Mouse (Mus musculus): ENCODE measurements around the gene Grin1.

- no peak for TF ChIP-seq CTCF (IDR thresholded peaks at IDR 0.05 in 2 of 3, conservative IDR thresholded peaks at IDR 0.05 in 1 of 3; ENCODE audit: control insufficient read depth in 1 of 3, insufficient read depth in 1 of 3, low read depth in 2 of 3, low read length in 3 of 3, poor library complexity in 1 of 3, severe bottlenecking in 1 of 3)
- TF ChIP-seq EP300 (IDR thresholded peaks at IDR 0.05; ENCODE audit: low read depth in 1 of 2, low read length in 2 of 2): no peak
- TF ChIP-seq POLR2A (IDR thresholded peaks at IDR 0.05; ENCODE audit: control insufficient read depth in 1 of 2, insufficient read depth in 1 of 2, low read depth in 1 of 2, low read length in 2 of 2, poor library complexity in 1 of 2): no peak
These were observed 55.2 kb downstream of the Grin1 start for GRCm38 (mm10) chr2:25263623-25264285.

Data from MEL (cell line).